Mouse (Mus musculus): ENCODE measurements around the gene Neurl4. TPM values are rescaled to one million over a fixed set of nuclear protein-coding genes. Genes with fewer than 3 reads are reported as not detected.
"Not testable (repeated sequence)": the region's sequence is repeated elsewhere in the genome, so short reads cannot be mapped to it uniquely, and the experiment has no call there.

Neurl4 gene
- polyA plus RNA-seq, 1 experiment from 2014 or later, result 9.7 TPM

GRCm38 (mm10) chr11:69914917-69915430 is 14.1 kb downstream of the Neurl4 start:
- 25% methylated on average over 9 of the region's 9 CpGs for WGBS
- no peaks in the 10 kb centered on the region for H3K9me3 ChIP-seq (replicated peaks; ENCODE audit: low read length)
- H3K27ac ChIP-seq, result no peak overlapping the region
- ATAC-seq (replicated peaks; ENCODE audit: low FRiP score, low read depth) (no peak), DNase-seq (ENCODE audit: low spot score) (no peak)
- no peaks in the 10 kb centered on the region for H3K27me3 ChIP-seq (ENCODE audit: insufficient read depth, low read length)
- H3K4me2 ChIP-seq (ENCODE audit: low read length), result peak overlapping the region; percentile 99
- peak overlapping the region; percentile 64 for H3K4me3 ChIP-seq (replicated peaks; ENCODE audit: low read depth, low read length)
- no peak for TF ChIP-seq CTCF (IDR thresholded peaks at IDR 0.05; ENCODE audit: low read depth)
- H3K9ac ChIP-seq (ENCODE audit: low read depth, low read length), result no peak overlapping the region
- peaks cover 56% of the 10 kb centered on the region for H3K36me3 ChIP-seq (ENCODE audit: insufficient read depth, low read length)
- peaks cover 18% of the 10 kb centered on the region for H3K4me1 ChIP-seq (replicated peaks; ENCODE audit: insufficient read depth, low read length)

DNA sequence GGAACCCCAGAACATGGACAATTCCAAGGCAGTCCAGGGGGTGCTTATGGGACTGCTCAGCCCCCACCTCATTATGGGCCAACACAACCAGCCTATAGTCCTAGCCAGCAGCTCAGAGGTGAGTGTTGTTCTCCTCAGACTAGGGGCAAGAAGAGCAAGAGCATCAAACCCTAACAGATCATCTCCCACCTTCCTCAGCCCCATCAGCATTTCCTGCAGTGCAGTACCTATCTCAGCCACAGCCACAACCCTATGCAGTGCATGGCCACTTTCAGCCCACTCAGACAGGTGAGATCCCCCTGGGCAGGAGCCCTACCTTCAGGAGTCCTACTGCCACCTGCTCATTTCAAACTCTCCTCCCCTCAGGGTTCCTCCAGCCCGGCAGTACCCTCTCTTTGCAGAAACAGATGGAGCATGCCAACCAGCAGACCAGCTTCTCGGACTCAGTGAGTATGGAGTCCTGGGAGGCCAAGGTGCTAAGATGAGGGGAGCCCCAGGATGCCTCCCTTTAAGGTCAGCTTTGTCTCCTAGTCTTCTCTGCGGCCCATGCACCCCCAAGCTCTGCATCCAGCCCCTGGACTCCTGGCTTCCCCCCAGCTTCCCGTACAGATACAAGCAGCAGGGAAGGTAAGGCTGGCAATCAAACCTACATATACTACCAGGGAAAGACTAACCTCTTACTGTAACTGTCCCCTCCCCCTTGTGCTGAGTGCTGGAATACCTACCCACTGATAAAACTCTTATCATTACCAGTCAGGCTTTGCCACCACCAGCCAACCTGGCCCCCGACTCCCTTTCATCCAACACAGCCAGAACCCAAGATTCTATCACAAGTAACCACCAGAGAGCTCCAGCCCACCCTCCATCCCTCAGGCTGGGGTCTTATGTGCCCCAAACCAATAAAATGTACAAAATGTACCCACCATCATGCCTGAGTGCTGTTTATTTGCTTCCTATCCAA is 15.1 kb downstream of the Neurl4 start:
- Histone ChIP-seq H3K4me3 (replicated peaks; ENCODE audit: low read depth, low read length) (no peak overlapping the region), H3K9ac (ENCODE audit: low read depth, low read length) (no peak overlapping the region), H3K9me3 (replicated peaks; ENCODE audit: low read length) (no peaks in the 10 kb centered on the region), H3K36me3 (ENCODE audit: insufficient read depth, low read length) (peaks cover 48% of the 10 kb centered on the region), H3K4me2 (ENCODE audit: low read length) (no peak overlapping the region), H3K27me3 (ENCODE audit: insufficient read depth, low read length) (no peaks in the 10 kb centered on the region), H3K27ac (no peak overlapping the region), H3K4me1 (replicated peaks; ENCODE audit: insufficient read depth, low read length) (peaks cover 18% of the 10 kb centered on the region)
- 60% methylated on average over 5 of the region's 5 CpGs for WGBS
- DNase-seq (ENCODE audit: low spot score) (no peak), ATAC-seq (replicated peaks; ENCODE audit: low FRiP score, low read depth) (no peak)
- no peak for TF ChIP-seq CTCF (IDR thresholded peaks at IDR 0.05; ENCODE audit: low read depth)

- not testable (repeated sequence) for DNase-seq (ENCODE audit: low spot score); ATAC-seq (replicated peaks; ENCODE audit: low FRiP score, low read depth); H3K4me3 ChIP-seq (replicated peaks; ENCODE audit: low read depth, low read length); H3K4me2 ChIP-seq (ENCODE audit: low read length); H3K9ac ChIP-seq (ENCODE audit: low read depth, low read length); H3K9me3 ChIP-seq (replicated peaks; ENCODE audit: low read length); H3K27ac ChIP-seq; H3K27me3 ChIP-seq (ENCODE audit: insufficient read depth, low read length)
- WGBS, result 52% methylated on average over 7 of the region's 7 CpGs
- Histone ChIP-seq H3K36me3 (ENCODE audit: insufficient read depth, low read length) (peaks cover 40% of the 10 kb centered on the region), H3K4me1 (replicated peaks; ENCODE audit: insufficient read depth, low read length) (peaks cover 18% of the 10 kb centered on the region)
These were observed 15.9 kb downstream of the Neurl4 start for GRCm38 (mm10) chr11:69916652-69917378.

GRCm38 (mm10) chr11:69917379-69917948 is 16.6 kb downstream of the Neurl4 start:
- Histone ChIP-seq H3K4me1 (replicated peaks; ENCODE audit: insufficient read depth, low read length) (peaks cover 18% of the 10 kb centered on the region), H3K27me3 (ENCODE audit: insufficient read depth, low read length) (no peaks in the 10 kb centered on the region), H3K36me3 (ENCODE audit: insufficient read depth, low read length) (peaks cover 38% of the 10 kb centered on the region), H3K4me3 (replicated peaks; ENCODE audit: low read depth, low read length) (no peak overlapping the region), H3K4me2 (ENCODE audit: low read length) (no peak overlapping the region), H3K9me3 (replicated peaks; ENCODE audit: low read length) (no peaks in the 10 kb centered on the region), H3K27ac (no peak overlapping the region), H3K9ac (ENCODE audit: low read depth, low read length) (no peak overlapping the region)
- WGBS, result 85% methylated on average over 8 of the region's 8 CpGs
- no peak for ATAC-seq (replicated peaks; ENCODE audit: low FRiP score, low read depth)
- DNase-seq (ENCODE audit: low spot score), result no peak
- TF ChIP-seq CTCF (IDR thresholded peaks at IDR 0.05; ENCODE audit: low read depth), result no peak

- no peak for TF ChIP-seq CTCF (IDR thresholded peaks at IDR 0.05; ENCODE audit: low read depth)
- H3K9ac ChIP-seq (ENCODE audit: low read depth, low read length), result no peak overlapping the region
- ATAC-seq (replicated peaks; ENCODE audit: low FRiP score, low read depth) (no peak), DNase-seq (ENCODE audit: low spot score) (no peak)
- no peak overlapping the region for H3K4me2 ChIP-seq (ENCODE audit: low read length)
- H3K9me3 ChIP-seq (replicated peaks; ENCODE audit: low read length), result no peaks in the 10 kb centered on the region
- H3K36me3 ChIP-seq (ENCODE audit: insufficient read depth, low read length), result peaks cover 33% of the 10 kb centered on the region
- no peak overlapping the region for H3K27ac ChIP-seq
- no peaks in the 10 kb centered on the region for H3K27me3 ChIP-seq (ENCODE audit: insufficient read depth, low read length)
- H3K4me1 ChIP-seq (replicated peaks; ENCODE audit: insufficient read depth, low read length), result peaks cover 18% of the 10 kb centered on the region
- WGBS, result 84% methylated on average over 5 of the region's 5 CpGs
- H3K4me3 ChIP-seq (replicated peaks; ENCODE audit: low read depth, low read length), result no peak overlapping the region
These were observed 17.2 kb downstream of the Neurl4 start for GRCm38 (mm10) chr11:69918118-69918517.

DNA sequence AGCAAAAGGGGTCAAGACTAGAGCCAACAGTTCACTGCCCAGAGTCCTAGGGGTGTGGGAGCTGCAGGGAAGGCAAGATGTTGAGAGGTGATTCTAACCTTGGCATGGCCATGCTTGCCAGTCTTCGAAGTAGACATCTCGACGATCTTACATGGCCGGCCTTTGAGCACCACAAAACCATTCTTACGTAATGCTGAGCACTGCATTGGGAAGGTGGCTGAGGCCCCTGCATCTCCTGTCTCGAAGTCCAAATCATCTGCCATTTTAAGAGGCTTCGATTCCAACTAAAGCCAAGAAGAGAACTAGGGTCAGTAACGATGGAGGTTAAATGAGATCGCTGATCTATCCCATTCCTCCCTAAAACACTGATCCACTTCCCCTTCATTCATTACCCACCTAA is 18.2 kb downstream of the Neurl4 start:
- 78% methylated on average over 9 of the region's 9 CpGs for WGBS
- Histone ChIP-seq H3K27ac (peak overlapping the region; percentile 96), H3K4me2 (ENCODE audit: low read length) (peak overlapping the region; percentile 71), H3K9ac (ENCODE audit: low read depth, low read length) (peak overlapping the region; percentile 98), H3K27me3 (ENCODE audit: insufficient read depth, low read length) (no peaks in the 10 kb centered on the region), H3K4me1 (replicated peaks; ENCODE audit: insufficient read depth, low read length) (peaks cover 18% of the 10 kb centered on the region), H3K4me3 (replicated peaks; ENCODE audit: low read depth, low read length) (peak overlapping the region; percentile 92), H3K36me3 (ENCODE audit: insufficient read depth, low read length) (peaks cover 33% of the 10 kb centered on the region), H3K9me3 (replicated peaks; ENCODE audit: low read length) (no peaks in the 10 kb centered on the region)
- DNase-seq (ENCODE audit: low spot score), result no peak
- TF ChIP-seq CTCF (IDR thresholded peaks at IDR 0.05; ENCODE audit: low read depth), result no peak
- no peak for ATAC-seq (replicated peaks; ENCODE audit: low FRiP score, low read depth)
